Mouse (Mus musculus): ENCODE results near the gene Arl8a. TPM values are rescaled to one million over a fixed set of nuclear protein-coding genes. Genes with fewer than 3 reads are reported as not detected.
"Not testable (repeated sequence)": the region's sequence is repeated elsewhere in the genome, so short reads cannot be mapped to it uniquely, and the experiment has no call there.

Arl8a gene
- total and polyA plus RNA-seq, 2 experiments, result 3.2 to 15.2 TPM

DNA sequence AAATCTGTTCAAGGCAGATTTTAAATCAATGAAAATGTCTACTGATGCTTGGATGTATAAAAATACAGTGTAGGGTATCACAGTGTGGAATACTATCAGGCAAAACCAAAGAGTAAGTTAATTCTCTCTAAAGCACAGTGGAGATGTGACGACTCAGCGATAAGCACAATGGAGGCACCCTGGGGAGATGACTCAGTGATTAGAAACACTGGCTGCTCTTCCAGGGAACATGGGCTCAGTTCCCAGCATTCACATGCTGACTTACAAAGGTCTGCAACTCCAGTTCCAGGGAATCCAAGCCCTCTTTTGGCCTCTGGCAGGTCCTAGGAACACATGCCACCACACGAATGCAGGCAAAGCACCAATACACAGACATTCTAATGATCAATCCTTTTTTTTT lies 41.6 kb downstream of the Arl8a start:
- Histone ChIP-seq H3K27ac (replicated peaks; ENCODE audit: insufficient read depth, low read depth, low read length) (no peak overlapping the region), H3K4me1 (ENCODE audit: control insufficient read depth, insufficient read depth, low read length) (no peaks in the 10 kb centered on the region), H3K4me3 (ENCODE audit: insufficient read depth, low read depth, low read length) (no peak overlapping the region), H3K36me3 (ENCODE audit: control insufficient read depth, insufficient read depth, low read length) (no peaks in the 10 kb centered on the region), H3K79me2 (ENCODE audit: control insufficient read depth, insufficient read depth, low read length) (no peaks in the 10 kb centered on the region; the same call in 1 of the 2 replicates), H3K9ac (ENCODE audit: low read depth, low read length) (no peak overlapping the region), H3K27me3 (ENCODE audit: control insufficient read depth, insufficient read depth, low read length) (no peaks in the 10 kb centered on the region)
- 30% methylated on average over 3 of the region's 3 CpGs for WGBS
- no peak for TF ChIP-seq POLR2A (IDR thresholded peaks at IDR 0.05; ENCODE audit: extremely low read depth, insufficient read depth, low read length)
- TF ChIP-seq CTCF (IDR thresholded peaks at IDR 0.05; ENCODE audit: low read depth, low read length), result no peak
- no peak for DNase-seq (ENCODE audit: extremely low read depth, low read depth, low spot score)

DNA sequence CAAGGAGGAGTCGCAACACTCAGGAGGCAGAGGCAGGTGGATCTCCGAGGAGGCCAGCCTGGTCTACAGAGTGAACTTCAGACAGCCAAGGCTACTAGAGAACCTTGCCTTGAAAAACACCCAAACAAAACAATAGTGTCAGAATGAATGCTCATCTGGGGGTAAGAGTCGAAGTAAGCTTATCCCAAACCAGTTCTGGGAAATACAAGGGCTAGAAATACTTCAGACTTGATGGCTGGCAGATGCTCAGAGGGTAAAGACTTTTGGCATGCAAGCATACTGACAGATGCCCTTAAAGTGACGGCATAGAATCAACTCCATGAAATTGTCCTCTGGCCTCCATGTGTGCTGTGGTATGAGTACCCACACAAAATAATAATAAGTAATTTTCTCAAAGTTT lies 42.6 kb downstream of the Arl8a start:
- no peak for DNase-seq (ENCODE audit: extremely low read depth, low read depth, low spot score)
- H3K4me1 ChIP-seq (ENCODE audit: control insufficient read depth, insufficient read depth, low read length), result no peaks in the 10 kb centered on the region
- H3K9ac ChIP-seq (ENCODE audit: low read depth, low read length), result no peak overlapping the region
- WGBS, result 88% methylated on average over 4 of the region's 4 CpGs
- no peaks in the 10 kb centered on the region; the same call in 1 of the 2 replicates for H3K79me2 ChIP-seq (ENCODE audit: control insufficient read depth, insufficient read depth, low read length)
- H3K27me3 ChIP-seq (ENCODE audit: control insufficient read depth, insufficient read depth, low read length), result no peaks in the 10 kb centered on the region
- no peak overlapping the region for H3K27ac ChIP-seq (replicated peaks; ENCODE audit: insufficient read depth, low read depth, low read length)
- H3K4me3 ChIP-seq (ENCODE audit: insufficient read depth, low read depth, low read length), result no peak overlapping the region
- no peak for TF ChIP-seq CTCF (IDR thresholded peaks at IDR 0.05; ENCODE audit: low read depth, low read length)
- no peak for TF ChIP-seq POLR2A (IDR thresholded peaks at IDR 0.05; ENCODE audit: extremely low read depth, insufficient read depth, low read length)
- no peaks in the 10 kb centered on the region for H3K36me3 ChIP-seq (ENCODE audit: control insufficient read depth, insufficient read depth, low read length)

- not testable (repeated sequence) for H3K79me2 ChIP-seq (ENCODE audit: control insufficient read depth, insufficient read depth, low read length); H3K4me3 ChIP-seq (ENCODE audit: insufficient read depth, low read depth, low read length); H3K4me1 ChIP-seq (ENCODE audit: control insufficient read depth, insufficient read depth, low read length); DNase-seq (ENCODE audit: extremely low read depth, low read depth, low spot score); H3K27ac ChIP-seq (replicated peaks; ENCODE audit: insufficient read depth, low read depth, low read length); H3K27me3 ChIP-seq (ENCODE audit: control insufficient read depth, insufficient read depth, low read length); H3K36me3 ChIP-seq (ENCODE audit: control insufficient read depth, insufficient read depth, low read length); H3K9ac ChIP-seq (ENCODE audit: low read depth, low read length)
- WGBS, result 61% methylated on average over 5 of the region's 5 CpGs
Observed at GRCm38 (mm10) chr1:135194335-135194734, 47.7 kb downstream of the Arl8a start.

GRCm38 (mm10) chr1:135195907-135196440 lies 49.4 kb downstream of the Arl8a start:
- H3K4me1 ChIP-seq (ENCODE audit: control insufficient read depth, insufficient read depth, low read length), result no peaks in the 10 kb centered on the region
- peak; percentile 40 for DNase-seq (ENCODE audit: extremely low read depth, low read depth, low spot score)
- 49% methylated on average over 6 of the region's 6 CpGs for WGBS
- no peak overlapping the region for H3K9ac ChIP-seq (ENCODE audit: low read depth, low read length)
- TF ChIP-seq POLR2A (IDR thresholded peaks at IDR 0.05; ENCODE audit: extremely low read depth, insufficient read depth, low read length), result no peak
- no peak for TF ChIP-seq CTCF (IDR thresholded peaks at IDR 0.05; ENCODE audit: low read depth, low read length)
- H3K27me3 ChIP-seq (ENCODE audit: control insufficient read depth, insufficient read depth, low read length), result no peaks in the 10 kb centered on the region
- no peaks in the 10 kb centered on the region for H3K79me2 ChIP-seq (ENCODE audit: control insufficient read depth, insufficient read depth, low read length)
- H3K4me3 ChIP-seq (ENCODE audit: insufficient read depth, low read depth, low read length), result no peak overlapping the region
- H3K36me3 ChIP-seq (ENCODE audit: control insufficient read depth, insufficient read depth, low read length), result no peaks in the 10 kb centered on the region
- H3K27ac ChIP-seq (replicated peaks; ENCODE audit: insufficient read depth, low read depth, low read length), result no peak overlapping the region

- no peaks in the 10 kb centered on the region for H3K27me3 ChIP-seq (ENCODE audit: control insufficient read depth, insufficient read depth, low read length)
- 70% methylated on average over 5 of the region's 5 CpGs for WGBS
- H3K4me3 ChIP-seq (ENCODE audit: insufficient read depth, low read depth, low read length), result no peak overlapping the region
- no peak for TF ChIP-seq CTCF (IDR thresholded peaks at IDR 0.05; ENCODE audit: low read depth, low read length)
- no peak for TF ChIP-seq POLR2A (IDR thresholded peaks at IDR 0.05; ENCODE audit: extremely low read depth, insufficient read depth, low read length)
- no peaks in the 10 kb centered on the region for H3K36me3 ChIP-seq (ENCODE audit: control insufficient read depth, insufficient read depth, low read length)
- H3K9ac ChIP-seq (ENCODE audit: low read depth, low read length), result no peak overlapping the region
- no peak overlapping the region for H3K27ac ChIP-seq (replicated peaks; ENCODE audit: insufficient read depth, low read depth, low read length)
- H3K4me1 ChIP-seq (ENCODE audit: control insufficient read depth, insufficient read depth, low read length), result no peaks in the 10 kb centered on the region
- no peak for DNase-seq (ENCODE audit: extremely low read depth, low read depth, low spot score)
- H3K79me2 ChIP-seq (ENCODE audit: control insufficient read depth, insufficient read depth, low read length), result no peaks in the 10 kb centered on the region
Observed at GRCm38 (mm10) chr1:135198412-135198811, 51.8 kb downstream of the Arl8a start.

DNA sequence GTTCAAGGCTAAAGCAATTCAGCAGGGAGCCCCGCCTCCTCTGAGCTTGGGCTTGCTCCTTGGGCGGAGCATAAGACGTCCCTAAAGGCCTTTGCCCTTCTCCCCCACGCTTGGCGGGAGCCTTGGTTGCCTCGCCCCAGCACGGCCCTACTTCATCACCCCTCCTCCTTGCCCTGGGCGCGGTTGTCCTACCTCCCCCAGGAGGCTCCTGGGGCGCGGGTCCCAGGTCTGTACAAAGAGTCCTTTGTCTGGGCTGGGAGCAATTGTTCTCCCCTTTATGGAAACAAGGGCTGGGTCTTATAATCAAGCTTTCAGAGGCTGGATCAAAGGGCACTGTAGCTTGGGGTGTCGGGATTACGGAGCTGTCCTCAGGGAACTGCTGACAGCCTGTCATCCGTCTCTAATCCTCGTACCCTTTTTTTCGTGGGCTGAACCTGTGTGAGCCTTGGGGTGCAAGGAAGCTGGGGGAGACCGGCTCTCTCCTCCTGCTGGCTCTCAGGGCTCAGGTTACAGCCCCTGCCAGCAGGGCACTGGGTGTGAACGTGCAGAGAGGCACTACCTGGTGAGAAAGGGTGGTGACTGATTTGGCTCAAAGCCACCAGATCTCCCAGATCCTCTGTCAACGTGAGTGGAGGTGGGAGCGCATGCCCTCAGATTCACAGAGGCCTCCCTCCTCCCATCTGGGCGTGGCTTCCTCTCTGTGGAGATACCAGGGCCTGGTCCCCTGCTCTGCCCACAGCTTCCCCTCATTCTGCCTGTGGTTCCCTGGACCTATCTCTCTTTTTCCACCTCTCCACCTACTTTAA lies 52.6 kb downstream of the Arl8a start:
- no peak overlapping the region for H3K9ac ChIP-seq (ENCODE audit: low read depth, low read length)
- no peaks in the 10 kb centered on the region for H3K79me2 ChIP-seq (ENCODE audit: control insufficient read depth, insufficient read depth, low read length)
- no peak for DNase-seq (ENCODE audit: extremely low read depth, low read depth, low spot score)
- H3K27me3 ChIP-seq (ENCODE audit: control insufficient read depth, insufficient read depth, low read length), result no peaks in the 10 kb centered on the region
- TF ChIP-seq POLR2A (IDR thresholded peaks at IDR 0.05; ENCODE audit: extremely low read depth, insufficient read depth, low read length) (no peak), CTCF (IDR thresholded peaks at IDR 0.05; ENCODE audit: low read depth, low read length) (no peak)
- 29% methylated on average over 21 of the region's 21 CpGs for WGBS
- no peak overlapping the region for H3K27ac ChIP-seq (replicated peaks; ENCODE audit: insufficient read depth, low read depth, low read length)
- no peak overlapping the region for H3K4me3 ChIP-seq (ENCODE audit: insufficient read depth, low read depth, low read length)
- H3K36me3 ChIP-seq (ENCODE audit: control insufficient read depth, insufficient read depth, low read length), result no peaks in the 10 kb centered on the region
- no peaks in the 10 kb centered on the region for H3K4me1 ChIP-seq (ENCODE audit: control insufficient read depth, insufficient read depth, low read length)
